Mouse (Mus musculus) thymus, postnatal 10 days (tissue): ENCODE data around the gene Irf8.

Experiments used
- DNase-seq, 2 experiments: peaks; one replicate each; pipeline ENCODE4 v3.0.0; 2021; ENCODE audit warnings: low spot score in 2 of 2

The Irf8 gene

GRCm38 (mm10) chr8:120735770-120736481 lies at the start of gene Irf8:
Gene Irf8 (plus strand): TSS chr8:120736358.
- peak; percentile 81 to 92 for DNase-seq

DNA sequence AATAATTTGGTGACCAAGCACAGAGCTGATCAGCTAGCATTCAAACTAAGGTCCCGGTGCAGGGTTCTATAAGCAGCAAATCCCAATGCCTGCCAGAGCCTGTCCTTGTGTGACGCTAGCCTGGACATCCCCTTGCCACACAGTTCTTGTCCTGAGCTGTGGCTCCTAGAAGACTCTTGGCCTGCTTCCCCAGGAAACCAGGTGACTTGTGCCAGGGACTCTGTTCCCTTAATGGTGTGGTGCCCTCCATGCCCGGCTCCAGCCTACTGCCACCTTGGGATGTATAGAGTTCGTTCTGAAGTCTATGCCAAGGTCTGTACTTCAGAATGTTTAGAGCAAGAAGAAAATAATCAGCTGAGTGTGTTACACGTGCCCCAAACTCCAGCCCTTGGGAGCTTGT lies 49.6 kb upstream of the Irf8 start:
- DNase-seq, result no peak

GRCm38 (mm10) chr8:120687786-120688185 lies 48.4 kb upstream of the Irf8 start:
- DNase-seq, result no peak

- DNase-seq, result no peak
These were observed 47.6 kb upstream of the Irf8 start for GRCm38 (mm10) chr8:120688511-120688910.

DNA sequence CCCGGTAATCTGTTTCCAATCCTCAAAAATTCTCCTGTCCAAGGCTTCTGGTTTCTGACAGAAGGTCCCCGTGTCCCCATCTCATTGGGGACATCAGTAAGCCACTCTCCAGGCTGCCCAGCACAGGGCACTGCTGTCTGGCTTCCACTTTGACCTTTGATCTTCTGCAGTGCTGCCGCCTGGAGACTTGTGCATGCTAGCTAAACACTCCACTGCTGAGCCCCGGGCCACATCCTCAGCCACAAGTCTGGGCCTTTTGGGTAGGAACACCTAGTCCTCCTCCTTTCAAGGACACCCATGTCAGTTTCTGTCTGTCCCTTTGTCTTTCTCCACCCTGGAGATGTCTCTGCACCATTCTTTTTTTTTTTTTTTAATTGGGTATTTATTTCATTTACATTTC lies 43.2 kb upstream of the Irf8 start:
- no peak for DNase-seq

DNA sequence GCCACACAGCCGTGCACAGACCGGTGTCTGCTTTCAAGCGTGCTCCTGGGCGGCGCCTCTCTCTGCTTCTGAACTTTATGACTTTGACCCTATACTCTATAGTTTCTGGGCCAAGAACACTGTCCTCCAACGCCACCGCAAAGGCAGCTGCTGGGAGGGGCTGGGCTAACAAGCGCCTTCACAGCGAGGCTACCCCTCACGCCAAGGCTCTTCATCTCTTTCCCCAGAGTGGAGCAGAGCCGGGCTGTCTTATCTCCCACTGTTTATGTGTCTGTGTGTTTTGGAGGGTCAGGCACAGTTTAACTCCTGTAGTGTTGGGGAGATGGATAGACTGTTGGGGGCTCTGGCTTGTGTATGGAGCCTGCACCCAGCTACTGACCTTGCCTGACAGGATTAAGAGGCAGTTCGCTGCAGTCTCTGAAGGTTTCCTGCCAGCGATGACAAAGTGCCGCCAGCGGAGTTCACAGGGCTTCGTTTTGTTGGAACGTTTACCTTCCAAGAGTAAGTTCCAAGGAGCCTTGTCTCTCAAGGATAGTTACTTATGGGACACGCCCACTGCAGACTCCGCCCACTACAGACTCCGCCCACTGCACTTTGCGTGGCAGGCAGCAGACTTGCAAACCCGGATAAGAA lies 42.2 kb upstream of the Irf8 start:
- DNase-seq, result no peak

GRCm38 (mm10) chr8:120696401-120697153 lies 39.6 kb upstream of the Irf8 start:
- DNase-seq, result peak; percentile 65 to 74

- DNase-seq, result peak; percentile 69 to 72
These were observed 38.8 kb upstream of the Irf8 start for GRCm38 (mm10) chr8:120697154-120697978.

- peak in 1 of 2 experiments; percentile 43 for DNase-seq
These were observed 38.2 kb upstream of the Irf8 start for GRCm38 (mm10) chr8:120697979-120698272.

DNA sequence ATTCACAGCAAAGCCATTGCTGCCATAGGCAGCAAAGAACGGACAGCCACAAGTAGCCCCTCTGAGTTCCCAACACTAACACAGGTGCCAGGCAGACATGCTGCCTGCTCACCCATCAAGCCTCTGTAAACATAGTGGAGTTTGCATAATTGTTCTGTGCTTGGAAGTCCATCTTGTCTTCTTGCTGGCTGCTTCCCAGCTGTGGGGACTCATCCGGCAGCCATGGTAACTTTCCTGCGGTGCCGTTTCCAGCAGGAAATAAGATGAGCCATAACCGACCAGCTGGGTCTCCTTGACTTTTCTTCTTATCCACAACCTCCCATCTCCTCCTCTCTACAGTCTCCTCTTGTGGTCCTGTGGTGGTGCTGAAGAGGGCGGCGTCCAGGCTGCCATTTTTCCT lies 37.7 kb upstream of the Irf8 start:
- no peak for DNase-seq

GRCm38 (mm10) chr8:120699079-120699478 lies 37.1 kb upstream of the Irf8 start:
- DNase-seq, result no peak

DNA sequence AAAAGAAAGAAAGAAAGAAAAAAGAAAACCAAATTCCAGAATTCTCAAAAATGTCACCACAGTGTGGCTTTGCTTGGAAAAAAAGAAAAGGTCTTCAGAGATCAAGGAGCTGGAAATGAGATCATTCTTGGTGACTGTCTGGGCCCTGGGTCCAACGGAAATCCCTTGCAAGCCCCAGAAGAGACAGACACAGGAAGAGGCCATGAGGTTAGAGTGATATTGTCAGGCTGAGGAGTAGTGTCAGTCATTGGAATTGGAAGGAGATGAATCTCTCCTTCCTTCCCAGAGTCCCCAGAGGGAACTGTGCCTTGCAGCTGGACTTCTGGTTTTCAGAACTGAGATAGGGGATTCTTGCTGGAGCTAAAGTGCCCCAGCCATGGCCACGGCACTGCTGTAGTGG lies 36.6 kb upstream of the Irf8 start:
- DNase-seq, result no peak

- no peak for DNase-seq
These were observed 36.1 kb upstream of the Irf8 start for GRCm38 (mm10) chr8:120700053-120700452.

DNA sequence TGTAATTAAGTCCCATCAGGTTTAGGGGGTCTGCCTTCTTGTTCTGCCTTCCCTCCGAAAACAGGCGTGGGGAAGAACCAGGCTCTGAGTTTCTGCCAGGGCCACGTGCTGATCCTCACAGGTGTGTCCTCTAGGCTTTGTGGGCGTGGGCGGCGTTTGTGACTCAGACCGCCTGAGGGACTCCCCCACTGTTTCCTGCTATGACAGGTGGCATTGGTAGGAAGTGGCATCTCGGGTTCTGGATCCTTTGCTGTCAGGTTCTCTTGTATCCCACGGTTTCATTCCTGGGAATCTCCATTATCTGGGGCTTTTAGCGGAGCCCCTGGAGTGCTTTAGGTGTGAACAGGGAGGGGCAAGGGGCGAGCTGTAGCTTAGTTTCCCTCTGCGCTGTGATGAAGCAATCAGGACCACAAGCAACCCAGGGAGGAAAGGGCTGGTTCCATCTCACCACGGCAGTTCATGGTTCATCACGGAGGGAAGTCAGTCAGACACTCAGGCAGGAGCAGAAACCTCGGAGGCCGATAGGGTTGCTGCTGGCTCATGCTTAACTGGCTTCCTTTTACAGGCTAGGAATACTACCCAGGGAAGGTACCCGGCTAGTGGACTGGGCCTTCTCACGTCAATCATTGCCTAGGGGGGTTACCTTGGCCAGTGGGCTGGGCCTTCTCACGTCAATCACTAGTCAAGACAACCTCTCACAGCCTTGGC lies 34.2 kb upstream of the Irf8 start:
- DNase-seq, result peak; percentile 74 to 75

DNA sequence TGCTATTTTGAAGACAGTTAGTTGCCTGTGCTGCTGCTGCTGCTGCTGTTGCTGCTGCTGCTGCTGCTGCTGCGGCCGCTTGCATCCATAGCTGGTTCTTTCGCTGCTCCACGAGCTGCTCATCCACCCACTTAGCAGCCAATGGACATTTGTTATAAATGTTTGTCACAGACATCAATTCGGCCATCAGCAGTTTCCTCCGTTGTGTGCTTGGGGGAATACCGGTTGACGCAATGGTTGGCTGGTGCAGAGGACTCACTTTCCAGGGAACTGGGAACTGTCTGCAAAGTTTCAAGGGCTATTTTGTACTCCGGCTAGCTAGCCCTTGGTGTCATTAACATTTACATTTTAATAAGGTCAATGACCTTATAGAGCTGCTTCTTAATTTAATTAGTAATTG lies 32.0 kb upstream of the Irf8 start:
- no peak for DNase-seq

GRCm38 (mm10) chr8:120705163-120705562 lies 31.0 kb upstream of the Irf8 start:
- no peak for DNase-seq

DNA sequence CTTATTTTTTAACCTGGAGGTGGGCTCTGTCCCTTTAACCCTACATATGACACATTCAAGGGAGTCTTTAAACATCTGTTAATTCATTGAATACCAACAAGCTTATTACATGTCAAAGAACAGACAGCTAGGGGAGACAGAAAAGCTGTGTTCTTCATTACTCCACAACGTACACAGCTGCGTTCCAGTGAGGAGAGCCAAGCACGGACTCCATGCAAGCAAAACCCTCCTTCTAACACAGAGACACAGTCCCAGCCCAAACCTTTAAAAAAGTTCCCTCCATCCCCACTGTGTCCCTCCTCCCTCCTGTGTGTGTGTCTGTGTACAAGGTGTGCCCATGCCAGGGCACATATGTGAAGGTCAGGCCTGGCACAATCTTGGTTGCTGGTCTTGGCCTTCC lies 30.0 kb upstream of the Irf8 start:
- DNase-seq, result no peak

DNA sequence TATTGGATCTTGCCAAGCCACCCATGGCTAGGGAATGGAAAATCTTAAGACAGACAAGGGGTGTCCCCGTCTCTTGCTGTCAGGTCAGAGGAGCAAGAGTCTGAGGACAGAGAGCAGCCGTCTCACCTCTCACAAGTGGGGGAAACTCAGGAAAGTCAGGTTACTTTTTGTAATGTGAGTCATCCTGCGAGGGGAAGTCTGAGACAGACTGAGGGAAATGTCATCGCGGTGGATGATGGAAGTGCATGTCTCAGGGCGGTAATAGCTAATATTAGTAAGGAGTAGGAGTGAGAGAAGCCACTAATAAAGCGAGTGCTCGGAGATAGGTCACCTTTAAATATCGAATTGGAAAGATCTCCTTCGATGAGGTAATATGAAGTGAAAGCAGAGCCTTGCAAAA lies 27.0 kb upstream of the Irf8 start:
- no peak for DNase-seq

DNA sequence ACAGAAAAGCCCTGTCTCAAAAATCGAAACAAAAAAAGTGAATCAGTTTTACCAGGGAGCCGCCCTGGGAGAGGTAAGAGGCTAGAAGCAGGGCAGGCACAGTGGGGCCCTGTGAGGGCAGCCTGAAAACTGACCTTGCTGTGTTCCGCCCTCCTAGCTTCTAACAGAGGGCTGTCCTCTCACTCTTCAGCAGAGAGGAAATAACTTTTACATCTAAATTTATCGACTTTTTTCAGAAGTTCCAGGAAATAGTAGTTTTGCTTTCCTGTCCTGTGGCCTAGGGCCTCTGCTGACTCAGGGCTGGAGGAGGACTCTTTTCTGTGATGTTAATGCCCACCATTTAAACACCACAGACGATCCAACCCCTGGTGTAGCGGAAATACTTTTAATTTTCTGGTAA lies 21.0 kb upstream of the Irf8 start:
- no peak for DNase-seq

DNA sequence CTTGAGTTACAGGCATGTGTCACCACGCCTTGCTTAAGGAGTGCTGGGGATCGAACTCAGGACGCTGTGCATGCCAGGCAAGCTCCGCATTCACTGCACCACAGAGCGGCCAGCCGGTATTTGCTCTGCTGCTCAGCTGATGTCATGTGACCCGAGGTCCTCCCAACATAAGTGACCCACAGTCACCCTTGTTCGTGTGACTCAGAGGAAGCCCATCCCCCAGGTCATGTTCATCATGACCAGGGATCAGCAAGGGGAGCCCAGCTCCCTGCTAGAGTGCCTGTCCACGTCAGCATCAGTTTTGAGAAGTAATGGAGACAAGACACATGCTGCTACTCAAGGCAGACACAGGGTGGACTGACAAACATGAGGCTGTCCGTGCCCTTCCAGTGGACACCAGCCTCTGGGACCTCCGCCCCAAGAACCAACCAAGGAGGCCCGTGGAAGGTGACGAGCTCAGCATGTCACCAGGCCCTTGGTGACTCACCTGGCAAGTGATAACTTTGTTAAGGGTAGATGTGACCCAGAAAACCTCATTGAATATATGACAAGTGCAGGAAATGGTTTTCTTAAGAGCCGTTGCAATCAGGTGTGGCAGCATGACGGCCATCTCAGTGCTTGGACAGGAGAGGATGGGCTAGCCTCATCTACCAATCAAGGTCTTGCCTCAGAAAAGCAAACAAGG lies 20.0 kb upstream of the Irf8 start:
- no peak for DNase-seq
